Mouse (Mus musculus) limb, embryonic 11.5 days (tissue): ENCODE measurements around the gene Lhfpl2. TPM values are rescaled to one million over a fixed set of nuclear protein-coding genes. Genes with fewer than 3 reads are reported as not detected.
A peak's percentile ranks its signal among the peaks of the same experiment; 100 is the strongest.

ENCODE experiments used
- ATAC-seq: fragments of 200-750 bp; cut with Nextera tagmentation; 2 replicates; pipeline ENCODE4 v1.8.0; 2017; ENCODE audit warnings: low read depth; ENCODE audit not compliant: insufficient number of reproducible peaks, low FRiP score, low TSS enrichment
- DNase-seq: peaks from one replicate; pipeline ENCODE4 v3.0.0-alpha.2; 2015; ENCODE audit warnings: low spot score
- H3K27ac ChIP-seq: fragments of 300-500 bp; sonication (generic); replicated peaks from 2 replicates; pipeline ENCODE4 v1.5.1; 2014; ENCODE audit warnings: low read depth, mild to moderate bottlenecking, low read length
- H3K27me3 ChIP-seq: fragments of 300-500 bp; sonication (generic); 2 replicates; pipeline ENCODE4 v1.6.1; 2014; ENCODE audit warnings: mild to moderate bottlenecking, low read length, mixed read lengths; ENCODE audit not compliant: control insufficient read depth, insufficient read depth
- H3K36me3 ChIP-seq: fragments of 300-500 bp; sonication (generic); 2 replicates; pipeline ENCODE4 v1.6.1; 2014; ENCODE audit warnings: mild to moderate bottlenecking, low read length, moderate library complexity, mixed read lengths; ENCODE audit not compliant: control insufficient read depth, insufficient read depth
- H3K4me1 ChIP-seq: fragments of 300-500 bp; sonication (generic); 2 replicates; pipeline ENCODE4 v1.6.1; 2014; ENCODE audit warnings: low read length, mixed read lengths; ENCODE audit not compliant: control insufficient read depth, insufficient read depth
- H3K4me2 ChIP-seq: fragments of 300-500 bp; sonication (generic); 2 replicates; pipeline ENCODE4 v1.6.1; 2014; ENCODE audit warnings: low read depth, mild to moderate bottlenecking, moderate library complexity; ENCODE audit not compliant: severe bottlenecking
- H3K4me3 ChIP-seq: fragments of 300-500 bp; sonication (generic); 2 replicates; pipeline ENCODE4 v1.5.1; 2014; ENCODE audit warnings: low read depth, low read length
- H3K9ac ChIP-seq: fragments of 300-500 bp; sonication (generic); 2 replicates; pipeline ENCODE4 v1.6.1; 2014; ENCODE audit warnings: mild to moderate bottlenecking, low read length
- H3K9me3 ChIP-seq: fragments of 300-500 bp; sonication (generic); 2 replicates; pipeline ENCODE4 v1.6.1; 2016; ENCODE audit warnings: low read length; ENCODE audit not compliant: control insufficient read depth
- WGBS: fragments of 180-500 bp; shearing (Covaris S2); extraction: QIAGEN DNeasy Blood & Tissue Kit; methylation state at CpG from one replicate; pipeline ENCODE4 v1.1.7; 2014; 5-methylcytosine and 5-hydroxymethylcytosine counted together
- polyA plus RNA-seq: library from polyadenylated mRNA; unstranded; fragments of >200 nt; fragmentation: Nextera tagmentation; extraction: Ambion mirVana; gene quantifications from 2 replicates; pipeline ENCODE4 v1.2.1, GENCODE M21; 2014

Gene Lhfpl2
- polyA plus RNA-seq, 1 experiment from 2014 or later, result 37.4 TPM

DNA sequence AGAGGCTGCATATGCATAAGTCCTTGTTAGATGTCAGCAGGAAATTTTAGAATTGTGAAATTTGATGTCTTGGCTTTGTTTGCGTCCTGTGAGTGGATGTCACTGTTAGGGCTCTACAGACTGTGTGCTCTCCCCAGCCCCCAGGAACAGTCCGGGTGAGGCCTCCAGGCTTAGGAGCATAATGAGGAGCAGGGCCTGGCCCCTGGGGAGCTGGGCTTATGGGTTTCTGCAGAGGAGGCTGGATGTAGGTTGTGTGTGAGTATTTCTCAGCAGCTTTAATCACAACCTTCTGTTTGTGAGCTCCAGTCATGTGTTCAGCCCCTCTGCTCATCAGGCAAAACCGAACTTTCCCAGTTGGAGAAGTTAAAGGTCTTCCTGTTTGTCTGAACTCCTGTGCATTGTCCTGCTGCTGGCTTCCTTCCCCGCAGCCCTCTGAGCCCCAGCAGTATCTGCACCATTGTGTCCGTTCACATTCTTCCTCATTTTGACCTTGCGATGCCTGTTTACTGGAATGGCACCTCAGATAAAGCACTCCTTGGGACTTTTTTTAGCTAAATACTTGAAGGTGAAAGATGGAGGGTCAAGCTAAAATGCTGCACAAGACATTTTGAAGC, 101.4 kb downstream of the Lhfpl2 start:
- H3K9me3 ChIP-seq, result no peaks in the 10 kb centered on the region; the same call in 1 of the 2 replicates
- H3K4me1 ChIP-seq, result peaks cover 24% of the 10 kb centered on the region
- ATAC-seq (peak; percentile 56; the same call in 1 of the 2 replicates), DNase-seq (peak; percentile 74)
- H3K4me3 ChIP-seq, result no peak overlapping the region
- peak overlapping the region; percentile 69 for H3K27ac ChIP-seq
- no peaks in the 10 kb centered on the region for H3K27me3 ChIP-seq
- H3K9ac ChIP-seq, result no peak overlapping the region
- no peaks in the 10 kb centered on the region; the same call in 1 of the 2 replicates for H3K36me3 ChIP-seq
- 21% methylated on average over 6 of the region's 6 CpGs for WGBS
- no peak overlapping the region for H3K4me2 ChIP-seq

DNA sequence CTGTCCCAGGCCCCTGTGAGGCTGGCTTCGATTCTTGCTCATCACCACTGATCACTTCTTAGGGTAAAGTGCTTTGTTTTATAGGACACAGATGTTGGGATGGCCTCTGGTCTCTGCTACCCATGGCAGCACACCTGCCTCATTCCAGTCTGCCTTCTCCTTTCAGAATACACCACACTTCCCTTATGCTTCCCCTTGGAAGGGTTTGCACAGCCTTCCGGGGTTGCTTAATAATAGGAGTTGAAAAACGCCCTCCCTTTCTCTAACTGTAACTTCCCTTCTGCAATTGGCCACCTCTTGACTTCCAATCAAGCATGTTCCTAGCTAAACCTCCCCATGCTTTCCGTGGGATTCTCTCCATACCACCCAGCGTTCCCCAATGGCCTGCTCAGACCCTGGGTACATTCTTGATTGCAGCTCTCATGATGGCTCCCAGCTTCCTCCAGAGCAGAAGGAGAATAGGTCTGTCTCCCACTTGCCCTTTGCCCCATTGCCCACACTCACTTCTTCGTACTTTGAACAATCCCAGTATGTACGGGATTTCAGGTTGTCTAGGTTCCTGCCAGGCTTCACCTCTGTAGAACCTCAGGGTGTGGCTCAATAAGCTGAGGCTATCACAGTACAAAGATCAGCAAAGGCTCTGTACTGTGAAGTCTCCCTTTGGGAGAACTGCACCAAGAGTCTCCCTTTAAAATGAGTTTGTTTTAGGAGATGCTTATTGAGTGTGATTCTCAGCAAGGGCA, 102.1 kb downstream of the Lhfpl2 start:
- no peak overlapping the region for H3K4me2 ChIP-seq
- H3K9me3 ChIP-seq, result no peaks in the 10 kb centered on the region; the same call in 1 of the 2 replicates
- DNase-seq (no peak), ATAC-seq (no peak)
- no peaks in the 10 kb centered on the region for H3K27me3 ChIP-seq
- peaks cover 24% of the 10 kb centered on the region for H3K4me1 ChIP-seq
- H3K9ac ChIP-seq, result no peak overlapping the region
- 74% methylated on average over 7 of the region's 7 CpGs for WGBS
- no peaks in the 10 kb centered on the region; the same call in 1 of the 2 replicates for H3K36me3 ChIP-seq
- no peak overlapping the region for H3K4me3 ChIP-seq
- peak overlapping the region; percentile 69 for H3K27ac ChIP-seq

DNA sequence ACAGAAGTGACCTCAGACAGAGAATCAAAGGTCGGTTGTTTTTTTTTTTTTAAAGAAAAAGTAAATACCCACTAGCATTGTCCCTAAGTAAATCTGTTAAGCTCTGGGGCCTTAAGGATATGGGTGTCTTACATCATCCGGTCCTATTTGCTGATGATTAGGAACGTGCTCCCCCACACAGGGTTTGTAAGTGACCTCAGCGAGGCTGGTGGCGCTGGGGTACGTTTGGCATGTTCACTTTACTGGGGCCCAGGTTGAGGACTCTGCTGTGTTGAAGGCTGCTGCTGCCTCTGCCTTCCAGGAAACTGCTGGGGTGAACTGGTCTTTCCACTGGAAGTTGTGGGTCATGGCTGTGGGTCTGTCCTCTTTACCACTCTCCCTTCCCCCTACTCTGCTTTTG, 106.9 kb downstream of the Lhfpl2 start:
- Histone ChIP-seq H3K9me3 (no peaks in the 10 kb centered on the region), H3K4me3 (no peak overlapping the region), H3K27me3 (no peaks in the 10 kb centered on the region), H3K36me3 (no peaks in the 10 kb centered on the region), H3K27ac (no peak overlapping the region), H3K4me1 (peaks cover 7% of the 10 kb centered on the region), H3K4me2 (no peak overlapping the region), H3K9ac (no peak overlapping the region)
- ATAC-seq (no peak), DNase-seq (no peak)
- whole genome bisulfite sequencing, result 79% methylated on average over 6 of the region's 6 CpGs

DNA sequence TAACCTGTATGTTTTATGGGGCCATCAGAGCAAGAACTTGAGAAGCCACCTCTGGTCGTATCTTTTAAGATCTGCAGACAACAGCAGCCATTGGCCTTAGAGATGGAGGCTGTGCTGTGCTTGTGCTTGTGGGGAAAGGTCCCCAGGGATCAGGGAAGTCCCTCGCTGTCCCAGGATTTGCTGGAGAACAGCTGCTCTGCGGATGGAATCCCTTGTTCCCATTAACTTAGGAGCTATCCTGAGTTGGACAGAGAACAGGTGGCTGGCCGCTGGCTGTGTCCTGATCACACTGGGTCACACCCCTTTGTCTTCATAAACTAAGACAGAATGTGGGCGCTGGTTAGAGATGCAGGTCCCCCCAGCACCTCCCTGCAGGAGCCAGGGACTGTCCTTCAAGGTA, 110.7 kb downstream of the Lhfpl2 start:
- Histone ChIP-seq H3K4me1 (peaks cover 3% of the 10 kb centered on the region; the same call in 1 of the 2 replicates), H3K27ac (no peak overlapping the region), H3K27me3 (no peaks in the 10 kb centered on the region), H3K9ac (no peak overlapping the region), H3K4me3 (no peak overlapping the region), H3K36me3 (no peaks in the 10 kb centered on the region), H3K4me2 (no peak overlapping the region), H3K9me3 (no peaks in the 10 kb centered on the region)
- whole genome bisulfite sequencing, result 76% methylated on average over 5 of the region's 5 CpGs
- DNase-seq (no peak), ATAC-seq (no peak)

DNA sequence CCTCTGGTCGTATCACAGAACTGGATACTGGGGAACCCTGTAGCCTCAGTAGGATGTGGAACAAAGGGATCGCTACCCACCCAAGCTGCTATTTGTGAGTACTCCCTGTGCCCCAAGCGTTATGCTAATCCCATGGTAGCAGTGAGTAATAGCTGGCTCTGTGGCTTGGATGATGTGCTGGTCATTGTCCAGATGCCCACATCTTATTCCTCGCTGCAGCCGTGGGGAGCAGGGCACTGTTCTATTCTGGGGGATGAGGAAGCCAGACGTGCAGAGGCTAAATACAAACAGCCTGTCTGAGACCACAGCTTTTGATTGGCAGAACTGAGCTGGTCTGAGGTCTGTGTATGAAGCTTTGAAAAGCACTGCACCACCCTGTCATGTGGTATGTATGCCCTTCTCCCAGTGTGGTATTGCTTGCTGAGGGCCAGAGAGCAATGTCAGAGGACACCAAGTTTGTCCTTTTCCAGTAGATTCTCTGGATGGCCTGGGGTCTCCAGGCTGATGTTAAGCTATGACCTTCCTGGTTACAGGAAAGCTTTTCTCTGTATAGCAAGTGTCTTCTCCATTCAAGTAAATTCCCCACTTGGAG, 111.8 kb downstream of the Lhfpl2 start:
- no peak overlapping the region for H3K27ac ChIP-seq
- no peak overlapping the region for H3K4me2 ChIP-seq
- no peaks in the 10 kb centered on the region for H3K36me3 ChIP-seq
- peaks cover 13% of the 10 kb centered on the region for H3K4me1 ChIP-seq
- 72% methylated on average over 6 of the region's 6 CpGs for WGBS
- no peaks in the 10 kb centered on the region for H3K27me3 ChIP-seq
- H3K9me3 ChIP-seq, result no peaks in the 10 kb centered on the region
- no peak overlapping the region for H3K4me3 ChIP-seq
- ATAC-seq, result no peak
- DNase-seq, result no peak
- H3K9ac ChIP-seq, result no peak overlapping the region

DNA sequence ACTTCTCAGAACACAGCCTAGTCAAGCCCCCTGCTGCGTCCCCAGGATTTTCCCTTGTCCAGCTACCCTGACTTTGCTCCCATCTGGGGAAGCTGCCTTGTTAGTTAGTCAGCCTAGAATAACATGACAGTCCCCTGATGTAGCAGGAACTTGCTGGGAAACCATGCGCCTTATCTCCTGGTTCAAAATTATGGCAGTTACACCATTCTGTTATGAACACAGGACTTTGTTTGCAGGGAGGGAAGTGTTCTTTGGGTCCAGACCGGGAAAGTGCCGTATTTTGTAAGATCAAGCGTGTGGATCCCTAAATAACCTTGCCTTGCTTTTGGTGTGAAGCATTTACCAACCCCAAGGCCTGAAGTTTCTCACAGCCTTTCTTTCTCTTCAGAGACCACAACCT, 114.0 kb downstream of the Lhfpl2 start:
- Histone ChIP-seq H3K27me3 (no peaks in the 10 kb centered on the region), H3K9me3 (no peaks in the 10 kb centered on the region)
- WGBS, result 63% methylated on average over 5 of the region's 5 CpGs

DNA sequence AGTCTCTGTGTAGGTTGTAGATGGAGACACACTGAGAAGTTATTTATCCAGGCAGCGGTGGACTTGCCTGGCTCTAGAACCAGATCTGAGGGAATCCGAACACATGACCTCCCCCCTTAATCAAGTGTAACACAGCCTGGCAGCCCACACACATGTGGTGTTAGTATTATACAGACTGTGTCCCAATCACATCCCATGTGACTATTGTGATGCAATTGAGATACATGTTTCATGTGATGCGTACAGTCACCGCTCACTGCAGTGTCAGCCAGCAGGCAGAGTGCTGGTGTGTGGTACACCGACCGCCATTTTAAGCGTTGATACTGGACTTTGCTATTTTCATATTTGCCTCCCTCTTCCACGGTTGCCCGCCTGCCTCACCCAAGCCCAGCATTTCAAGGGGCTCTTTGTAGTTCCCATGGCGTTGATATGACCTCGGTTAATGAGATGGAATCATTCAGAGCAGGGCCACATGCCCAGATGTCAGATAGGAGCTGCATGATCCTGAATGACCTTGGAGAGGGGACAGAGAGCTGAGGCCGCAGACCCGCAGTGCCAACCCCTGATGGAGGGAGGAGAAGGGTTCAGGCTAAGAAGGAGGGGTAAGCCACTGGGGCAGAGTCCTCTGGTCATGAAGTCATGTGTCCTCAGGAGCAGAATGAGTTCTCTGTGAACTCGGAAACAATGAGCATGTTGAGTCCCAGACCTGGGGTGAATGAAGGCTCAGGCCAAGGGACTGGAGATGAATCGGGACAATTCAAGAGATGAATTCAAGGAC, 115.1 kb downstream of the Lhfpl2 start:
- ATAC-seq (no peak), DNase-seq (no peak)
- H3K36me3 ChIP-seq, result no peaks in the 10 kb centered on the region
- H3K4me1 ChIP-seq, result peaks cover 19% of the 10 kb centered on the region
- no peaks in the 10 kb centered on the region for H3K9me3 ChIP-seq
- H3K4me3 ChIP-seq, result no peak overlapping the region
- H3K27me3 ChIP-seq, result no peaks in the 10 kb centered on the region
- H3K27ac ChIP-seq, result no peak overlapping the region
- 81% methylated on average over 15 of the region's 15 CpGs for WGBS
- peak overlapping the region; percentile 83; the same call in 1 of the 2 replicates for H3K4me2 ChIP-seq
- H3K9ac ChIP-seq, result no peak overlapping the region

More for the DNA sequence above, 114.0 kb downstream of the Lhfpl2 start:
- DNase-seq (no peak), ATAC-seq (no peak)
- Histone ChIP-seq H3K4me1 (peaks cover 19% of the 10 kb centered on the region), H3K4me2 (no peak overlapping the region), H3K4me3 (no peak overlapping the region), H3K36me3 (no peaks in the 10 kb centered on the region), H3K9ac (no peak overlapping the region), H3K27ac (no peak overlapping the region)
